ENCODE assay signal across 11 mouse cellular contexts in the genomic region with DNA sequence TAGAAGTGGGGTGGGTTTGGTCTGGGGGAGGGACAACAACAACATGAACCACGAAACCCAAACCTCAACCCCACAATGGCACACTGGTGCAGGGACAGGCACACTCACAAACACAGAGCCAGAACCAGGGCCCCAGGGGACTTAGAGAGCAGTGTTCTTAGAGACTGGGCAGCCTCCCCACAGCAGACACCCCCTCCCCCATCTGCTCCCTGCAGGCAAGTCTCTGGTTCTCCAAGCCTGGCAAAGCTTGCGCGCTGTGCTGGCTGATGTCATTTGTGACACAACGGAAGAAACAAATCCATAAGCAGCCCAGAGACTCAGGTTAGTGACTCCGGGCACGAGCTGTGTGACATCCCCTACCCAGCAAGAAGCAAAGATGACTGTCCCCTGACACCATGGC. TPM values are rescaled to one million over a fixed set of nuclear protein-coding genes. Genes with fewer than 3 reads are reported as not detected.
DNase-seq lines count a peak whose midpoint lies in the region; ATAC-seq and TF ChIP-seq lines count a peak whose summit lies in the region.
"Had no signal": no experiment of that assay in that cellular context is flagged by ENCODE, and none has a peak within 500 bp of the region (broad histone marks: within the 10 kb centered on the region; RNA-seq: fewer than 3 reads in every experiment).

No protein-coding gene starts in this region.

- H3K27me3 ChIP-seq in hindbrain, embryonic 10.5 days (ENCODE audit: insufficient read depth, poor library complexity, severe bottlenecking) = peaks cover 52% of the 10 kb centered on the region
- H3K27me3 ChIP-seq in hindbrain, embryonic 11.5 days (ENCODE audit: control insufficient read depth, insufficient read depth, low read length) = no peaks in the 10 kb centered on the region
- peaks cover 17% of the 10 kb centered on the region for H3K27me3 ChIP-seq in neural tube, embryonic 13.5 days
- H3K27me3 ChIP-seq in neural tube, embryonic 15.5 days (replicated peaks) = peaks cover 13% of the 10 kb centered on the region
- H3K27me3 ChIP-seq in intestine, postnatal 0 days (replicated peaks; ENCODE audit: control insufficient read depth, insufficient read depth, low read length) = peaks cover 24% of the 10 kb centered on the region

- 74% methylated on average over 6 of the region's 6 CpGs for WGBS in hindbrain, embryonic 10.5 days
- 71% methylated on average over 6 of the region's 6 CpGs for WGBS in hindbrain, embryonic 11.5 days
- WGBS in neural tube, embryonic 13.5 days = 74% methylated on average over 6 of the region's 6 CpGs
- WGBS in neural tube, embryonic 15.5 days = 76% methylated on average over 6 of the region's 6 CpGs
- 69% methylated on average over 6 of the region's 6 CpGs for WGBS in intestine, postnatal 0 days

- ATAC-seq in hindbrain, embryonic 11.5 days (ENCODE audit: low FRiP score) = no peak
- no peak for ATAC-seq in neural tube, embryonic 13.5 days (ENCODE audit: low read depth)
- ATAC-seq in neural tube, embryonic 15.5 days (ENCODE audit: low FRiP score) = no peak
- ATAC-seq in intestine, postnatal 0 days = no peak
- ATAC-seq: liver, postnatal 0 days; midbrain, embryonic 16.5 days had no signal

- no peaks in the 10 kb centered on the region for H3K36me3 ChIP-seq in hindbrain, embryonic 10.5 days
- H3K36me3 ChIP-seq in hindbrain, embryonic 11.5 days (ENCODE audit: control insufficient read depth, insufficient read depth, low read length) = no peaks in the 10 kb centered on the region
- no peaks in the 10 kb centered on the region for H3K36me3 ChIP-seq in neural tube, embryonic 13.5 days
- no peaks in the 10 kb centered on the region for H3K36me3 ChIP-seq in neural tube, embryonic 15.5 days
- H3K36me3 ChIP-seq in intestine, postnatal 0 days (ENCODE audit: control insufficient read depth, insufficient read depth) = no peaks in the 10 kb centered on the region

- no peaks in the 10 kb centered on the region for H3K9me3 ChIP-seq in hindbrain, embryonic 10.5 days
- H3K9me3 ChIP-seq in hindbrain, embryonic 11.5 days (ENCODE audit: control insufficient read depth, low read length) = no peaks in the 10 kb centered on the region
- H3K9me3 ChIP-seq in neural tube, embryonic 13.5 days = no peaks in the 10 kb centered on the region
- no peaks in the 10 kb centered on the region for H3K9me3 ChIP-seq in neural tube, embryonic 15.5 days (replicated peaks)
- H3K9me3 ChIP-seq in intestine, postnatal 0 days (ENCODE audit: control insufficient read depth) = no peaks in the 10 kb centered on the region

- H3K4me1 ChIP-seq in hindbrain, embryonic 10.5 days (replicated peaks) = peaks cover 34% of the 10 kb centered on the region
- no peaks in the 10 kb centered on the region for H3K4me1 ChIP-seq in hindbrain, embryonic 11.5 days (replicated peaks; ENCODE audit: control insufficient read depth, insufficient read depth, low read length)
- peaks cover 15% of the 10 kb centered on the region for H3K4me1 ChIP-seq in neural tube, embryonic 13.5 days (replicated peaks)
- H3K4me1 ChIP-seq in neural tube, embryonic 15.5 days = no peaks in the 10 kb centered on the region
- H3K4me1 ChIP-seq in intestine, postnatal 0 days (replicated peaks; ENCODE audit: control insufficient read depth, insufficient read depth, low read length) = no peaks in the 10 kb centered on the region

- H3K9ac ChIP-seq in hindbrain, embryonic 11.5 days (ENCODE audit: low read depth, low read length) = no peak overlapping the region
- H3K9ac ChIP-seq in neural tube, embryonic 13.5 days = 0 out of 2 replicates have a peak overlapping the region, but pooled peaks have one; percentile 1
- no peak overlapping the region for H3K9ac ChIP-seq in neural tube, embryonic 15.5 days (replicated peaks)
- no peak overlapping the region for H3K9ac ChIP-seq in intestine, postnatal 0 days (ENCODE audit: low read depth, low read length)
- H3K9ac ChIP-seq: liver, postnatal 0 days had no signal

- TF ChIP-seq CTCF in layer of hippocampus, adult 2 months (conservative IDR thresholded peaks at IDR 0.05) = no peak
- no peak for TF ChIP-seq CTCF in intestine, postnatal 0 days (IDR thresholded peaks at IDR 0.05; ENCODE audit: low read depth)

- H3K27ac ChIP-seq in hindbrain, embryonic 10.5 days = 0 out of 2 replicates have a peak overlapping the region, but pooled peaks have one; percentile 13
- H3K27ac ChIP-seq in hindbrain, embryonic 11.5 days (ENCODE audit: low read depth, low read length) = no peak overlapping the region
- H3K27ac ChIP-seq in neural tube, embryonic 13.5 days (replicated peaks) = no peak overlapping the region
- no peak overlapping the region for H3K27ac ChIP-seq in neural tube, embryonic 15.5 days (replicated peaks)
- no peak overlapping the region for H3K27ac ChIP-seq in layer of hippocampus, adult 2 months
- no peak overlapping the region for H3K27ac ChIP-seq in intestine, postnatal 0 days (ENCODE audit: low read depth, low read length)

- no peak overlapping the region for H3K4me3 ChIP-seq in hindbrain, embryonic 10.5 days
- no peak overlapping the region for H3K4me3 ChIP-seq in hindbrain, embryonic 11.5 days (ENCODE audit: low read depth, low read length)
- H3K4me3 ChIP-seq in neural tube, embryonic 13.5 days = no peak overlapping the region
- no peak overlapping the region for H3K4me3 ChIP-seq in neural tube, embryonic 15.5 days (replicated peaks)
- no peak overlapping the region for H3K4me3 ChIP-seq in layer of hippocampus, adult 2 months
- H3K4me3 ChIP-seq in intestine, postnatal 0 days (ENCODE audit: low read depth, low read length) = no peak overlapping the region

- H3K4me2 ChIP-seq in hindbrain, embryonic 11.5 days (replicated peaks; ENCODE audit: low read depth, low read length) = no peak overlapping the region
- no peak overlapping the region for H3K4me2 ChIP-seq in neural tube, embryonic 13.5 days
- H3K4me2 ChIP-seq in neural tube, embryonic 15.5 days = no peak overlapping the region
- no peak overlapping the region for H3K4me2 ChIP-seq in intestine, postnatal 0 days (replicated peaks; ENCODE audit: low read depth)

- no peak for DNase-seq in hindbrain, embryonic 10.5 days (ENCODE audit: low spot score)
- DNase-seq in hindbrain, embryonic 11.5 days (ENCODE audit: low spot score) = no peak
- DNase-seq in adrenal gland, postnatal 25 days = peak; percentile 39
- DNase-seq in layer of hippocampus, adult 2 months (ENCODE audit: low spot score in 2 of 2) = peak; percentile 16 to 42
- DNase-seq: kidney, adult 11 months; liver, postnatal 0 days; spleen, adult 18-20 months had no signal

RNA-seq across cellular contexts. Expression of a gene that starts 7.1 kb away (rescaled TPM):
- polyA plus RNA-seq in hindbrain, embryonic 10.5 days (2016; fragmentation: Nextera tagmentation; extraction: Ambion mirVana) = 3.9 and 4.6 TPM in 2 replicates
- polyA plus RNA-seq in hindbrain, embryonic 11.5 days (2014; fragmentation: Nextera tagmentation; extraction: Ambion mirVana) = 2.4 and 3.7 TPM in 2 replicates
- polyA plus RNA-seq in neural tube, embryonic 13.5 days (2015; fragmentation: Nextera tagmentation; extraction: Ambion mirVana) = 5.0 and 5.8 TPM in 2 replicates
- polyA plus RNA-seq in neural tube, embryonic 15.5 days (2015; fragmentation: Nextera tagmentation; extraction: Ambion mirVana) = 5.8 and 6.7 TPM in 2 replicates
- total RNA-seq in adrenal gland, postnatal 25 days (2021) = 1.5 and 2.0 TPM in 2 replicates
- 1 to 10 TPM; 4.2 to 4.3 TPM for total RNA-seq in layer of hippocampus, adult 2 months (2021)
- 1.6 and 2.0 TPM in 2 replicates for polyA plus RNA-seq in intestine, postnatal 0 days (2015; fragmentation: Nextera tagmentation; extraction: Ambion mirVana)

Comparison
In these comparisons a context has a peak if more than half of its experiments do, and no peak if none do; other contexts are left out.
1. DNase-seq: peak in adrenal gland, postnatal 25 days (single experiment) and layer of hippocampus, adult 2 months (2 of 2); none in hindbrain, embryonic 10.5 days (single experiment) and hindbrain, embryonic 11.5 days (single experiment).